Mouse (Mus musculus) c-Kit-positive CD71-positive TER-119-negative erythroid progenitor cells, embryonic 14.5 days (primary cell): ENCODE data around the gene Olfr578.

Experiments used
- DNase-seq: peaks from one replicate; pipeline ENCODE4 v3.0.0-alpha.2; 2013; ENCODE audit warnings: low read depth

The Olfr578 gene

DNA sequence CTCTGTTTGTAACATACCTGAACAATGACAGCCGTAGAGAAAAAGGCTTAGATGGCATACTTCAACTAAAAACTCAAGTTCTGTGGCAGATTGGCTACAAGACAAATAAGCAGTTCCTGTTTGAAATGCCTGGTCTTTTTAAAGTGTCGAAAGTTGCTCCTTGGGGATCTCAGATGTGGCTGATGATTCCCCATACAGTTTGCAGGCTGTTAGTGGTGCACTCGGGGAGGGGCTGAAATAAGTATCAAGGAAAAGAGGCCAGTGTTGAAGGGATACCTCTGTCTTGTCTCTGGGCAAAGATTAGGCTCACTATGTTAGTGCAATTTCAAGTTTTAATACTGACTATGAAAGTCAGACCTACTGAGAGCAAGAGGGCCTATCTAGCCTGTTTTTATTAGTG lies at the start of gene Olfr578:
TSS of gene Olfr578 (minus strand) at position 101 of the 400 bp plus-strand sequence.
- DNase-seq: no peak

DNA sequence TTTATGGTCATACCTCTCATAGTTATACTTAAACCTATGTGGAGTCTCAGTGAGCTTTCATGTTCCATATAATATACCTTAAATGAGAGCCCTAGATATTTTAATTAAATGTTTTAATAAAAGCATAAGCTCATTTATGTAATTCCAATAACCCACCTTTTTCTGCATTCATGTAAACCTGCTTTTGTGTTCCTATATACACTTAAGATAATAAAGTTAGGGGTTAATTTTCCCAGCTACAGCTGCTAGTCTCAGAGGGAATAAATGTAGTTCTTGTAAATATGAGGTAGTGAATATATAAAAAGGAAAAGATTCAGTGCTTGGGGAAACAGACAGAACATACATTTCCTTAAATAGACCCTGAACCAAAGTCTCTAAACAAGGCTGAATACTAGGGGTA lies 48.6 kb upstream of the Olfr578 start, which contains the start of gene Olfr582:
TSS of gene Olfr582 (plus strand) at position 301 of the 400 bp plus-strand sequence.
- DNase-seq: no peak

DNA sequence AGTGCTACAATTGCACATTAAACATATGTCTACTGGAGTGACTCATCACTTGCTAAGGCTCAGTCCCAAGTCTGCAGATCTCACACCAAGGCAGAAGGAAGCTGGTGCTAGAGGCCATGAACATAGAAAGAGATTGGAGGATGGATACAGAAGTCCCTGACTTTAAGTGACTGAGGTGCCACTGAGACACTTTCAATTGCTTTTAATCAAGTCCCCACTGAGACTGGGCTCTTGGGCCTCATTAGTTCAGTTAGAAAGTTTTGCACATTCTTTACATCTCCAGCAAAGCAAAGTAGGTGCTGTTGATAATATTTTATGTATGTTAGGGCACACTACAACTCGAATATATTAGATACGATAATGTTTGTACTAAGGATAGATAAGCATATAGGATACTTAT lies 13.3 kb downstream of the Olfr578 start, which contains the start of gene Olfr577:
TSS of gene Olfr577 (minus strand) at position 101 of the 400 bp plus-strand sequence.
- no peak for DNase-seq

DNA sequence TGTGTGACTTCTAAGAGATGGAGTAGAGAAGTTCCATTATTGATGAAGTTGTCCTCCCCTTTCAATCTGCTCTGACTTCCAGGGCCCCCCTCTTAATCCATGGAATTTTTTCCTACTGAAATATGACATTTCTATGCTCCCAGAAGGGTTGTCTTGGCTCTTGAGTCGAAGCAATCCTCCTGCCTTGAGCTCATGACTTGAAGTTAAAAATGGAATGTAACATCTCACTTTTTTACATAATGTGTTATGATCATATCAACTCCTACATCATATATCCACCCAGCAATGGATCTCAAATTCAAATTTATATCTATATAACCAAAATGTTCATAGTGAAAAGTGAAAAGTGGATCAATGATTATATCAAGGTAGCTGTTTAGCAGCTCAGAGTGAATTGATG lies 14.7 kb downstream of the Olfr578 start:
- no peak for DNase-seq

DNA sequence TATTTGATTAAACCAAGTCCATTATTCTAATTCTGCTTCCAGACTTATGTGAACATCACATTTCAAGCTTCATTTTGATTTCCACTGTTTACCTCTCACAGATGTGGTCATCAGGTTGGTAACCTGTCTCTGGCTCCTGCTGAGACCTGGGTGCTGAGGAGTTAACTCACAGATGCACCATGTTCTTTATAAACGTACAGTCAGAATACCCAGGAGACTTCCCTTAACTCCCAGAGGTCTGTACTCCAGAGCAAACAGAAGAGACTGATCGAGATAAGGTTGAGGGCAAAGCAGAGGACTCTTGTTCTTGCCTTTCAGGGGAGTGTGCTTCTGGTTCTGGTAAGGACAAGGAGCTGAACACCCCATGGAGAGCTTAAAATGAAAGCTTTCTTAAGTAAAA lies 26.8 kb downstream of the Olfr578 start, which contains the start of gene Olfr576:
TSS of gene Olfr576 (plus strand) at position 301 of the 400 bp plus-strand sequence.
- DNase-seq: no peak

DNA sequence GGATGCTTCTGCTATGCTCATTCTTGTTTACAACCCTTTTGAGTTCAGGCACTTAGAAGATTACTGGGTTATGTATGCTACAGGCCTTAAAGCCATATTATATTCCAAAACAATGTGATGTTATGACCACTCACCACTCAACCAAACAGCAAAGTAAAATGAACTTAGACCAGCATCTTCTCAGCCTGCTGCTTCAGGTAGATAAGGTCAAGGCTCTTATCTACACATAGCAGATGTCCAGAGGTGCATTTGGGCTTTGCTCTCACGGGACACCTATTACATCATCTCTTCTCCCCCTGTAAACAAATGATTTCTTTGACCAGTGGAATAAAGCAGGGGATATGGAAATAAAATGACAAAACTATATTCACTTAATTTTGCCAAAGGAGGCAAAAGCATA lies 30.5 kb downstream of the Olfr578 start, which contains the start of gene Olfr575:
TSS of gene Olfr575 (minus strand) at position 183 of the 400 bp plus-strand sequence.
- DNase-seq: no peak

DNA sequence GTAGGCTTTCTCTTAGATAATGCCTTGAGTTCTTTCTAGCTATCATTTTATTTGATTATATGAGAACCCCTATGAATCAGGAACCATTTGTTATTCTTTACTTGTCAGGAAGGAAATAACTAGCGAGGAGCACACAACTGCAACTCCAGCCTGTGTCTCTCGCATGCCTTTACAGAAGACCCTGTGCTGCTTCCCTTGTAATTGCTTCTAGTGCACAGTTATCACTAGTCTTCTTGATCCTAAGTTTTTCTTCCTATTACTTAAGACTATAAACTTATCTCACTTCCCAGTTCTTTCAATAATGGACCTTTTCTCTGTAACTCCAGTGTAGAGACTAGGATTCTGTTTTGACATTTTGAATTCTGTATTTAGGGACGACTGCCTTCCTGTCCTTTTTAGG lies 31.0 kb downstream of the Olfr578 start:
- DNase-seq: no peak

DNA sequence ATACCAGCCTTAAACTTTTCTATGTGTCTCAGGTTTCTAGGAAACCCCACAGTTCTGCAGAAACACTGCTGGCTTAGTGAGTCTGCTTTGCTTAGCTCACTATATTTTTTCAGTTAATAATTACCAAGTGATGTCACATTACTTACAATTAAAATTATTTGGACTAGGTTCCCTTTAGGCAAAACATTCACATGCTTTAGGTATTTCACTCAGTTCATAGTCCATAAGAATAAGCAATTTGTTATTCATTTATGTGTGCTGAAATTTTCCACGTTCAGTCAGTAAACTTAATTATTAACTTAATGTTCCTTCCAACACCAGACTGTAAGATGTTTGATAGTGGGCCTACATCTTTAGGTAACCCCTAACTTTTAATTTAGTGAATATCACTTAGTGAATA lies 38.4 kb downstream of the Olfr578 start:
- DNase-seq: no peak

DNA sequence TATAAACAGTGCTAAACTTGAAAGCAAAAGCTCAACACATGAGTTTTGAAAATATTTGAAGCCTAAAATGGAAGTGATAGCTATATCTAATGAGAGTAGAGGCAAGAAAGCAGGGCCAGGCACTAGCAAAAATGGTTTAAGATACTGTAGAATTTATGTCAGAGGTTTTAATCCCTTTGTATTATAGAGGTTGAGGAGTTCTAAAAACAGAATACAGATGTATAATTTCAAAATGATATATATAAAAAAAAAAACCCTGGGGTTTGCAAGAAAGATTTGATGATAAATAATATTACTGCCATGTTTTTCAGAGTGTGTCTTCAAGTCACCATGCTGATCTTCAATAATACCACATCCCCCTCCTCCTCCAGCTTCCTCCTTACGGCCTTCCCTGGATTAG lies 41.0 kb downstream of the Olfr578 start, which contains the start of gene Olfr574:
TSS of gene Olfr574 (plus strand) at position 301 of the 400 bp plus-strand sequence.
- DNase-seq: no peak

DNA sequence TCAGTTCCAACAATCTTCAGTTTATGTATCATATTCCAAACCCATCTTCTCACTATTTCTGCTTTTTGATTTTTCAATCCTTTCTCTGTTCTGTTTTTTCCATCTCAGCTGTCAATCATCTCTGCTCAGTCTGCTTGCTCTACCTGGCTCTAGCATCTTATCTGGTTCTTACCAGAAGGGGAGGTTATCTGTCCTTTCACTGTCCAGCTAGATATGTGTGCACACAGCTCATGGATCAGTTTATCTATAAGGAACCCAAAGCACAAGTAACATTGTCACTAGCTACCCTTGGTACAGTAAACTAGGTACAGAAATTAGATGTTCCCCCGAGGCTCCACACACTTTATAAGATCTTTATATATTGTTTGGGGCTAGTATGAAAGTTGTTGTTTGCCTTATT lies 45.7 kb downstream of the Olfr578 start:
- no peak for DNase-seq

DNA sequence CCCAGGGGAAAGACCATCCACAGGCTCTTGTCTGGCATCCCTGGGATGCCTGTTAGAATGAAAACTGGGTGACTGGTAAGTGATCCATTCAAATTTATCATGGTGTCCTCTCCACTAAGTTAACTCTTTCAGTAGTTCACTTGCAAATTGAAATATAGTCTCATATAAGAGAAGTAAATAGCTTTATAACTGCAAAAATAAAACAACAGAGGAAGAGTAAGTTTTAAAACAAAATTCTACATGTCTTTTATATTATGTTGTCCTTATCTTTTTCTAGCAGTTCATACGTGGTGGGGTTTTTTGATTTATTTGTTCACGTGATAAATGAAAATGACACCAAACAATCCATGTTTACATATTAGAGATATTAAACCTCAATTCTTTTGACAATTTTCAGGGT lies 46.6 kb downstream of the Olfr578 start, which contains the start of gene Olfr573-ps1:
TSS of gene Olfr573-ps1 (minus strand) at position 101 of the 400 bp plus-strand sequence.
- no peak for DNase-seq
